Comparison of ENCODE assay signal across 8 mouse cellular contexts in the genomic region with DNA sequence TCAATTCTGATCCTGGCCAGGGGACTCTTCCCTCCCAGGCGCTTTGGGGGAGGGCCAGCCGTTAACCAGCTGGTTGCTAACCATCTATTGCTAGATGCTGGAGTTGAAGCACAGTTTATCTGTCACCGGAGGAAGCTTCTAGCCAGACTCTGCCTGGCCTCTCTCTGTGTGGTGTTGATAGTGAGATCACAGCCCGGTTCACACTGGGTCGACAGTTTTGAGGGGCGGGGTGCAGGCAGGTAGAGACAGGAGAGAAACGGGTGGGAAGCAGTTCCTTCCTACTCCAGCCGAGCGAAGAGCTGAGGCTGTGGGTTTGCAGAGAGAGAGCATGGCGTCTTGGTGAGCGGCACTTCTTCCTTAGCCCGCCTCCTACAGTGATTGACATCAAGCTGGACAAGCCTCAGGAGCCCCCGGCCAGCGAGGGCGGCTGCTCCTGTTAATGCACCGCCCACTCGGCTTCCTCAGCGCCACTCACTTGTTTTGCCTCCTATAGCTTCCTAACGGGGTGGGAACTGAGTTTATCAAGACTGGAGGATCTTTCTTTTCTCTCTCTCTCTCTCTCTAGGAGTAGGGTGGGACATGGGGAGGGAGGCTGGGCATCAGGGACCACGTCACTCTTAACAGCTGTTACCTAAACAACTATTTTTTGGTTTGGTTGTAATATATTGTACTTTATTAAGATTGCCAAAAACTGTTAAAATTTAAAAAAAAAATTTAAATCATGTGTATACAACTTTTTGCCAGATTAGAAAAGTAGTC. TPM values are rescaled to one million over a fixed set of nuclear protein-coding genes. Genes with fewer than 3 reads are reported as not detected.
A peak's percentile ranks its signal among the peaks of the same experiment; 100 is the strongest.
DNase-seq lines count a peak whose midpoint lies in the region; ATAC-seq and TF ChIP-seq lines count a peak whose summit lies in the region.

No protein-coding gene starts in this region.

- peak; percentile 88 for ATAC-seq in forebrain, embryonic 12.5 days (ENCODE audit: low FRiP score)
- peak; percentile 74 for ATAC-seq in neural tube, embryonic 13.5 days (ENCODE audit: low read depth)

- H3K36me3 ChIP-seq in forebrain, embryonic 12.5 days (replicated peaks), result peaks cover 15% of the 10 kb centered on the region; the same call in 1 of the 2 replicates
- peaks cover 59% of the 10 kb centered on the region for H3K36me3 ChIP-seq in neural tube, embryonic 13.5 days
- H3K36me3 ChIP-seq in testis, adult 2 months (ENCODE audit: control insufficient read depth, insufficient read depth, low read length), result no peaks in the 10 kb centered on the region

- H3K9me3 ChIP-seq in forebrain, embryonic 12.5 days, result no peaks in the 10 kb centered on the region
- H3K9me3 ChIP-seq in neural tube, embryonic 13.5 days, result no peaks in the 10 kb centered on the region

- WGBS in forebrain, embryonic 12.5 days, result 5% methylated on average over 20 of the region's 20 CpGs
- 2% methylated on average over 20 of the region's 20 CpGs for WGBS in lung, adult 2 months
- 5% methylated on average over 20 of the region's 20 CpGs for WGBS in neural tube, embryonic 13.5 days

- TF ChIP-seq CTCF in lung, adult 2 months (IDR thresholded peaks at IDR 0.05; ENCODE audit: insufficient read depth, low read length), result no peak
- TF ChIP-seq CTCF in testis, adult 2 months (IDR thresholded peaks at IDR 0.05; ENCODE audit: control insufficient read depth, insufficient read depth, insufficient replicate concordance, low read depth, low read length), result no peak

- no peaks in the 10 kb centered on the region for H3K27me3 ChIP-seq in forebrain, embryonic 12.5 days
- H3K27me3 ChIP-seq in neural tube, embryonic 13.5 days, result no peaks in the 10 kb centered on the region
- H3K27me3 ChIP-seq in testis, adult 2 months (ENCODE audit: control insufficient read depth, insufficient read depth, low read length), result no peaks in the 10 kb centered on the region

- peaks cover 12% of the 10 kb centered on the region for H3K4me1 ChIP-seq in forebrain, embryonic 12.5 days
- peaks cover 5% of the 10 kb centered on the region for H3K4me1 ChIP-seq in lung, adult 2 months (ENCODE audit: control insufficient read depth, insufficient read depth, low read length)
- H3K4me1 ChIP-seq in neural tube, embryonic 13.5 days (replicated peaks), result peaks cover 18% of the 10 kb centered on the region
- peaks cover 7% of the 10 kb centered on the region for H3K4me1 ChIP-seq in testis, adult 2 months (ENCODE audit: control insufficient read depth, insufficient read depth, low read length)

- TF ChIP-seq POLR2A in lung, adult 2 months (IDR thresholded peaks at IDR 0.05; ENCODE audit: borderline replicate concordance, extremely low read depth, low read depth, low read length), result peak; percentile 50; the same call in 1 of the 2 replicates
- TF ChIP-seq POLR2A in testis, adult 2 months (IDR thresholded peaks at IDR 0.05; ENCODE audit: control insufficient read depth, low read depth, low read length), result no peak

- peak overlapping the region; percentile 59 for H3K4me2 ChIP-seq in forebrain, embryonic 12.5 days
- peak overlapping the region; percentile 52 for H3K4me2 ChIP-seq in neural tube, embryonic 13.5 days

- intact Hi-C loops in heart, postnatal 10 days (cut with DNase I), result no loop called here

- peak overlapping the region; percentile 61; the same call in 1 of the 2 replicates for H3K27ac ChIP-seq in forebrain, embryonic 12.5 days
- H3K27ac ChIP-seq in neural tube, embryonic 13.5 days (replicated peaks), result peak overlapping the region; percentile 61
- H3K27ac ChIP-seq in testis, adult 2 months (ENCODE audit: control insufficient read depth, insufficient read depth, low read depth, low read length), result peak overlapping the region; percentile 40; the same call in 1 of the 2 replicates

- DNase-seq in 416B (ENCODE audit: low read depth), result peak; percentile 62
- DNase-seq in adrenal gland, postnatal 14 days, result peak; percentile 86
- peak; percentile 87 to 88 for DNase-seq in heart, postnatal 10 days
- peak; percentile 82 to 86 for DNase-seq in kidney, postnatal 25 days
- peak; percentile 54 for DNase-seq in lung, adult 2 months

- peak overlapping the region; percentile 35 for H3K4me3 ChIP-seq in forebrain, embryonic 12.5 days (replicated peaks)
- H3K4me3 ChIP-seq in lung, adult 2 months (replicated peaks; ENCODE audit: extremely low read depth, low read depth, low read length), result peak overlapping the region; percentile 63
- H3K4me3 ChIP-seq in neural tube, embryonic 13.5 days, result peak overlapping the region; percentile 30
- peak overlapping the region; percentile 69 for H3K4me3 ChIP-seq in testis, adult 2 months (ENCODE audit: control insufficient read depth, low read depth, low read length)

- peak overlapping the region; percentile 54 for H3K9ac ChIP-seq in forebrain, embryonic 12.5 days
- H3K9ac ChIP-seq in neural tube, embryonic 13.5 days, result peak overlapping the region; percentile 56

RNA-seq across cellular contexts. Expression of a gene that starts 21.0 kb away (rescaled TPM):
- 27.0 and 32.0 TPM in 2 replicates for total RNA-seq in adrenal gland, postnatal 14 days (2021)
- 50.3 and 50.9 TPM in 2 replicates for polyA plus RNA-seq in forebrain, embryonic 12.5 days (2016; fragmentation: Nextera tagmentation; extraction: Ambion mirVana)
- total RNA-seq in heart, postnatal 10 days (2021), result 10 to 100 TPM; 18.8 to 22.2 TPM
- polyA plus RNA-seq in lung, adult 2 months (2012; rRNA removed), result 49.1 and 52.5 TPM in 2 replicates
- 51.5 and 56.3 TPM in 2 replicates for polyA plus RNA-seq in neural tube, embryonic 13.5 days (2015; fragmentation: Nextera tagmentation; extraction: Ambion mirVana)
- polyA plus RNA-seq in testis, adult 2 months (2012; rRNA removed), result 41.1 and 42.6 TPM in 2 replicates

RNA-seq across cellular contexts. Expression of a gene that starts 49.1 kb away (rescaled TPM):
- 15.2 and 22.4 TPM in 2 replicates for total RNA-seq in adrenal gland, postnatal 14 days (2021)
- 3.3 and 4.5 TPM in 2 replicates for polyA plus RNA-seq in forebrain, embryonic 12.5 days (2016; fragmentation: Nextera tagmentation; extraction: Ambion mirVana)
- total RNA-seq in heart, postnatal 10 days (2021), result 1 to 10 TPM; 6.2 to 7.6 TPM
- polyA plus RNA-seq in lung, adult 2 months (2012; rRNA removed), result 0.08 and 0.27 TPM in 2 replicates
- polyA plus RNA-seq in neural tube, embryonic 13.5 days (2015; fragmentation: Nextera tagmentation; extraction: Ambion mirVana), result 3.0 and 3.5 TPM in 2 replicates
- 2.8 and 4.7 TPM in 2 replicates for polyA plus RNA-seq in testis, adult 2 months (2012; rRNA removed)

RNA-seq across cellular contexts. Expression of a gene that starts 49.3 kb away (rescaled TPM):
- 247 and 3,461 TPM in 2 replicates for total RNA-seq in adrenal gland, postnatal 14 days (2021)
- 12.9 and 13.2 TPM in 2 replicates for polyA plus RNA-seq in forebrain, embryonic 12.5 days (2016; fragmentation: Nextera tagmentation; extraction: Ambion mirVana)
- total RNA-seq in heart, postnatal 10 days (2021), result 10 to 100 TPM; 29.4 to 36.3 TPM
- polyA plus RNA-seq in lung, adult 2 months (2012; rRNA removed), result 569 and 855 TPM in 2 replicates
- 27.1 and 41.0 TPM in 2 replicates for polyA plus RNA-seq in neural tube, embryonic 13.5 days (2015; fragmentation: Nextera tagmentation; extraction: Ambion mirVana)
- polyA plus RNA-seq in testis, adult 2 months (2012; rRNA removed), result 14.8 and 24.0 TPM in 2 replicates

Comparison
In these comparisons a context has a peak if more than half of its experiments do, and no peak if none do; other contexts are left out.
1. Peak in every context shown above with its lines: DNase-seq, ATAC-seq, H3K4me3 ChIP-seq and H3K27ac ChIP-seq.
2. RNA of a gene that starts 49.3 kb away (polyA plus RNA-seq): 569 to 855 TPM in lung, adult 2 months; 27.1 to 41.0 TPM in neural tube, embryonic 13.5 days, 14.8 to 24.0 TPM in testis, adult 2 months and 12.9 to 13.2 TPM in forebrain, embryonic 12.5 days; every median in the first group is over 10 times any median in the second.